Mouse (Mus musculus): ENCODE data around the gene Asap3.

GRCm38 (mm10) chr4:136189912-136190311 is 16.3 kb upstream of the Asap3 start:
- no peak for TF ChIP-seq CTCF (IDR thresholded peaks at IDR 0.05; ENCODE audit: low read depth, low read length)
- no peak for TF ChIP-seq POLR2A (IDR thresholded peaks at IDR 0.05; ENCODE audit: extremely low read depth, insufficient read depth, low read length)

All from liver, adult 2 months (tissue).